Mouse (Mus musculus) C2C12 (cell line): ENCODE results near the gene Asl.

ENCODE experiments used
- CEBPB ChIP-seq: IDR thresholded peaks from one replicate; pipeline ENCODE4 v1.6.1; 2011; ENCODE audit warnings: low read depth, mild to moderate bottlenecking, control low read depth, moderate library complexity
- CTCF ChIP-seq: IDR thresholded peaks from one replicate; pipeline ENCODE4 v1.5.1; 2011; ENCODE audit not compliant: control insufficient read depth, insufficient read depth, insufficient read length
- MYOG ChIP-seq: IDR thresholded peaks from one replicate; pipeline ENCODE4 v1.6.1; 2011; ENCODE audit not compliant: control insufficient read depth, insufficient read length; ENCODE audit errors: extremely low read depth
- USF1 ChIP-seq: IDR thresholded peaks from one replicate; pipeline ENCODE4 v1.6.1; 2011; ENCODE audit warnings: low read depth, mild to moderate bottlenecking, control low read depth, moderate library complexity

- TF ChIP-seq CEBPB (no peak), USF1 (no peak), MYOG (no peak), CTCF (no peak)
Observed at GRCm38 (mm10) chr5:130015104-130015503, 13.9 kb downstream of the Asl start.
